Mouse (Mus musculus) C2C12 (cell line): ENCODE data around the gene Arid4a.

Experiments used
- CEBPB ChIP-seq: IDR thresholded peaks from one replicate; pipeline ENCODE4 v1.6.1; 2011; ENCODE audit warnings: low read depth, mild to moderate bottlenecking, control low read depth, moderate library complexity
- CTCF ChIP-seq: IDR thresholded peaks from one replicate; pipeline ENCODE4 v1.5.1; 2011; ENCODE audit not compliant: control insufficient read depth, insufficient read depth, insufficient read length
- FOSL1 ChIP-seq: IDR thresholded peaks from one replicate; pipeline ENCODE4 v1.8.0; 2011; ENCODE audit warnings: mild to moderate bottlenecking, low read length; ENCODE audit not compliant: poor library complexity, insufficient read depth, severe bottlenecking
- MAX ChIP-seq: IDR thresholded peaks from one replicate; pipeline ENCODE4 v1.6.1; 2011; ENCODE audit warnings: mild to moderate bottlenecking, control low read depth
- MYOD1 ChIP-seq: IDR thresholded peaks from one replicate; pipeline ENCODE4 v1.6.1; 2011; ENCODE audit warnings: low read depth; ENCODE audit not compliant: control insufficient read depth, insufficient read length
- MYOG ChIP-seq: IDR thresholded peaks from one replicate; pipeline ENCODE4 v1.6.1; 2011; ENCODE audit not compliant: control insufficient read depth, insufficient read length; ENCODE audit errors: extremely low read depth
- USF1 ChIP-seq: IDR thresholded peaks from one replicate; pipeline ENCODE4 v1.6.1; 2011; ENCODE audit warnings: low read depth, mild to moderate bottlenecking, control low read depth, moderate library complexity

- TF ChIP-seq CTCF (no peak), MYOG (no peak), USF1 (no peak), MAX (no peak), MYOD1 (no peak), CEBPB (no peak), FOSL1 (no peak)
These were observed 125.4 kb downstream of the Arid4a start for GRCm38 (mm10) chr12:71141189-71141588.
